Mouse (Mus musculus) cerebellum, postnatal 25 days (tissue): ENCODE data around the gene A930017K11Rik.

Experiments used
- DNase-seq, 2 experiments: peaks; one replicate each; pipeline ENCODE4 v3.0.0; 2021; ENCODE audit warnings: mixed read lengths in 2 of 2

Gene A930017K11Rik

GRCm38 (mm10) chr17:25925348-25925747 lies 27.0 kb downstream of the A930017K11Rik start:
- peak in 1 of 2 experiments; percentile 58 for DNase-seq

- peak in 1 of 2 experiments; percentile 51 for DNase-seq
Observed at GRCm38 (mm10) chr17:25922120-25922519, 30.2 kb downstream of the A930017K11Rik start.

- DNase-seq: peak; percentile 100
Observed at GRCm38 (mm10) chr17:25919786-25920642, 32.4 kb downstream of the A930017K11Rik start.

- DNase-seq: peak in 1 of 2 experiments; percentile 71
Observed at GRCm38 (mm10) chr17:25919144-25919785, 33.1 kb downstream of the A930017K11Rik start, which contains the start of gene Rab40c. TSS of gene Rab40c (minus strand) at chr17:25919727.

- no peak for DNase-seq
Observed at GRCm38 (mm10) chr17:25918037-25918750, 34.2 kb downstream of the A930017K11Rik start.

- no peak for DNase-seq
Observed at GRCm38 (mm10) chr17:25916931-25917647, 35.3 kb downstream of the A930017K11Rik start.

- DNase-seq: peak; percentile 38 to 60
Observed at GRCm38 (mm10) chr17:25914295-25914694, 38.1 kb downstream of the A930017K11Rik start.

- DNase-seq: no peak
Observed at GRCm38 (mm10) chr17:25913877-25914275, 38.5 kb downstream of the A930017K11Rik start.

GRCm38 (mm10) chr17:25913186-25913876 lies 39.0 kb downstream of the A930017K11Rik start:
- DNase-seq: peak; percentile 77 to 85

GRCm38 (mm10) chr17:25911816-25912215 lies 40.5 kb downstream of the A930017K11Rik start:
- peak; percentile 80 to 82 for DNase-seq

- DNase-seq: no peak
Observed at GRCm38 (mm10) chr17:25907640-25908039, 44.7 kb downstream of the A930017K11Rik start.

GRCm38 (mm10) chr17:25903061-25903460 lies 49.3 kb downstream of the A930017K11Rik start:
- DNase-seq: no peak

- DNase-seq: no peak
Observed at GRCm38 (mm10) chr17:25900193-25900592, 52.2 kb downstream of the A930017K11Rik start.
